Mouse (Mus musculus): ENCODE results near the gene Olfr1493-ps1.

The Olfr1493-ps1 gene

DNA sequence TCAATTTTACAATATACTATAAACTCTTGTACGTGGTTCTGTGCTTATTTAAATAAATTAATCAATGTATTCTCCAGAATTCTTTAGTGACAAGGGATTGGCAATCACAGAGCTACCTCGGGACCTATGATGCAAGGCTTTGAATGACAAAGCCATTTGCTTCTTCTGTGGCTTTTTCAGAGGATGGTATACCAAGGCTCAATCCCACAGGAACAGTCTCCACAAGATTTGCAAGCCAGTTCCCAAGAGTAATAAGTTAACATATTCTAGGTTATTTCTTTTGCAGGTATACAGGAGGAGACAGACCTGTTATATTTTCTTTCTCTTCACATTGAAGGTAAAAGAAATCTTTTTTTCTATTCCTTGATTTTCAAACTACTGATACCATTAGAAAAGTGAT is at the start of gene Olfr1493-ps1:
TSS of gene Olfr1493-ps1 (plus strand) at position 301 of the 400 bp plus-strand sequence.
- DNase-seq: no peak

DNA sequence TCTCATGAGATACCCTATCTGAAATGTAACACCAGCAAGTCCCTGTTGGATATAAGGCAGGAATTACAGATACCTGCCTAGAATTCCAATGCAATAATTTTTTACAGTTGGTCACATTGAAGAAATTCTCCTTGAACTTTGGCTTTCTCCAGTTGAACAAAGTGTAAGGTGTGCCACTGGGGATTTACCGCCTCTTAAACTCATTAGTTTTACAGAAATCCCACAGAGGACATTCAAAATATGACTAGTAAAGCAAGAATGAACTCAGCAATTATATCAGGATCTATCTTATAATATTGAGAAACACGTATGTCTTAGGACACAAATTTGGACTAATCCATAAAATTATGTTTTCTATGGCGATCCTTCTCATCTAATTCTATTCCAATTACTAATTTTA is 26.1 kb upstream of the Olfr1493-ps1 start, which contains the start of gene Olfr1491:
TSS of gene Olfr1491 (plus strand) at position 301 of the 400 bp plus-strand sequence.
- no peak for DNase-seq

DNA sequence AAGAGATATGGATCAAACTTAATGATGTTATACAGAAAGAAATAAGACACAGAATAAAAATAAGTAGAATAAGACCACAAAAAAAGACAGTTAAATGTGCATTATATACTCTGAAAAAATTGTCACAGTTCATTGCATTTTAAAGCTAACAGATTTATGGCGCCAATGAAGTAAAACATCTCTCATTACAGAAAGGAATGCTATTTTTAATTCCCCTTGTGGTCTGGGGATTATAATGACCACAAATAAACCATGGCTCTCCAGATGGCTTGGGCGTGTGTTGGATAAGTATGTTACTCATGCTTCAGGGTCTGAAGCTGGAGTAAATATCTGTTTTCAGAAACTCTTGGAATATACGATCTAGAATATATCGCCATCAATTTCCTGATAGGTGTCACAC is 16.4 kb downstream of the Olfr1493-ps1 start, which contains the start of gene Olfr1494:
TSS of gene Olfr1494 (plus strand) at position 301 of the 400 bp plus-strand sequence.
- no peak for DNase-seq

DNA sequence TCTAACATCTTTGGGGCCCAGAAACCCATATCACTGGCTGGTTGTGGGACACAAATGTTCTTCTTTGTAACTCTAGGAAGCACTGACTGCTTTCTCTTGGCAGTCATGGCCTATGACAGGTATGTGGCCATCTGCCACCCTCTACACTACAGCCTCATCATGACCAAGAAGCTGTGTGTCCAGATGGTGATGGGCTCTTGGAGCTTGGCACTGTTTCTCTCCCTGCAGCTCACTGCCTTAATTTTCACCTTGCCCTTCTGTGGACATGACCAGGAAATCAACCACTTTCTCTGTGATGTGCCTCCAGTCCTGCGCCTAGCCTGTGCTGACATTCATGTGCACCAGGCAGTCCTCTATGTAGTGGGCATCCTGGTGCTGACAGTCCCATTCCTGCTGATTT is 26.3 kb downstream of the Olfr1493-ps1 start:
- DNase-seq: peak; percentile 52

DNA sequence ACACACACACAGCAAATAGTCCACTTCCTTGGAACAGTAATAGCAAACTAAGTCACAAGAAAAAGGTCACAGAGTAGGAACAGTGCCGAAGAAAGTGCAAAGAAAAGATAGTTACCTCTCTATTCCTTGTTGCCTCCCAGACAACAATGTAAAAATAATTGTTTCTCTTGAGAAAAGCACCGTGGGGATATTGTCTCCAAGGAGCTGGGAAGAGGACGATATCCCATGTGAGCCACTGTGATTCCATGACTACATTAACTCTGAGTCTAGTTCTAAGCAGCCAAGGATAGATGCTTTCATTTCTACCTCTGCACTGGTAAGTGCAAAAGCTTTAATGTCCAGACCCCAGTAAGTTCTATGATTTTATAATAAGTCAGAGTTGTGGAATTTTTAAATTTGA is 41.2 kb downstream of the Olfr1493-ps1 start, which contains the start of gene Olfr1495:
TSS of gene Olfr1495 (plus strand) at position 301 of the 400 bp plus-strand sequence.
- DNase-seq: no peak

DNA sequence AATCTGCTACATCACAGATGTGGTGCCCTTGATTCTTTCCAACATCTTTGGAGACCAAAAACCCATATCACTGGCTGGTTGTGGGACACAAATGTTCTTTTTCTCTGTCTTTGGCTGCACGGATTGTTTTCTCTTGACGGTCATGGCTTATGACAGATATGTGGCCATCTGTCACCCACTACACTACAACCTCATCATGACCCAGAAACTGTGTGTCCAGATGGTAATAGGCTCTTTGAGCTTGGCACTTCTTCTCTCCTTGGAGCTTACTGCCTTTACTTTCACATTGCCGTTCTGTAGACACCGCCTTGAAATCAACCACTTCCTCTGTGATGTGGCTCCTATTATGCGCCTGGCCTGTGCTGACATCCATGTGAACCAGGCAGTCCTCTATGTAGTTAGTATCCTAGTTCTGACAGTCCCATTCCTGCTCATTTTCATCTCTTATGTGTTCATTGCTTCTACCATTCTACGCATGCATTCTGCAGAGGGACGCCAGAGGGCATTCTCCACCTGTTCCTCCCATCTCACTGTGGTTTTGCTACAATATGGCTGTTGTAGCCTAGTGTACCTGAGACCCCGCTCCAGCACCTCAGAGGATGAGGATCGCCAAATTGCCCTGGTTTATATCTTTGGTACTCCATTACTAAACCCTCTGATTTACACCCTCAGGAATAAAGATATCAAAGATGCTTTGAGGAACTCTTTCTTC is 45.6 kb downstream of the Olfr1493-ps1 start:
- DNase-seq: peak; percentile 38

DNA sequence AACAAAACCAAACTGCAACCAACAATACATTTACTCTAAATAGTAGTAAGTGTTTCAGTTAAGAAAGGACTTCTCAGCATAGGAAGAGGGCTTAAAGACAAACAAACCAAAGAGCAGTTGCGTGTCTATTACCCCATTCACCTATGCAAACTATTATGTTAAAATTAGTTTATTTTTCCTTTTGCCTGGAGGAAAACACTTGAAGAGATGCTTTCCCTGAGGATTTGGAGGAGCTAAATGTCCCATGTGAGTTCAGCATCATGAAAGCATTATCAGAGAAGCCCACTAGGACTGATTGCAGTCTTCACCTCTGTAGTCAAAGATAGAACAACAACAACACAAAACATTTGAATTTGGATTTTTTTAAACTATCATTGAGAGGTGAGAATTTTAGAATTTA is 54.5 kb downstream of the Olfr1493-ps1 start, which contains the start of gene Olfr1496:
TSS of gene Olfr1496 (plus strand) at position 301 of the 400 bp plus-strand sequence.
- no peak for DNase-seq

Data from cerebellum, adult 11-12 months (tissue).